Mouse (Mus musculus) embryonic facial prominence, embryonic 15.5 days (tissue): ENCODE measurements around the gene Ccdc77. TPM values are rescaled to one million over a fixed set of nuclear protein-coding genes. Genes with fewer than 3 reads are reported as not detected.

Experiments used
- ATAC-seq: fragments of 200-750 bp; cut with Nextera tagmentation; 2 replicates; pipeline ENCODE4 v1.8.0; 2017; ENCODE audit warnings: low read depth, moderate TSS enrichment; ENCODE audit not compliant: insufficient number of reproducible peaks, low FRiP score, low TSS enrichment
- H3K27ac ChIP-seq: fragments of 300-500 bp; sonication (generic); replicated peaks from 2 replicates; pipeline ENCODE4 v1.5.1; 2015; ENCODE audit warnings: mild to moderate bottlenecking, inconsistent platforms
- H3K27me3 ChIP-seq: fragments of 300-500 bp; sonication (generic); 2 replicates; pipeline ENCODE4 v1.6.1; 2015; ENCODE audit warnings: inconsistent platforms
- H3K36me3 ChIP-seq: fragments of 300-500 bp; sonication (generic); 2 replicates; pipeline ENCODE4 v1.6.1; 2015; ENCODE audit warnings: mild to moderate bottlenecking, inconsistent platforms
- H3K4me1 ChIP-seq: fragments of 300-500 bp; sonication (generic); 2 replicates; pipeline ENCODE4 v1.6.1; 2015; ENCODE audit warnings: inconsistent platforms
- H3K4me2 ChIP-seq: fragments of 300-500 bp; sonication (generic); replicated peaks from 2 replicates; pipeline ENCODE4 v1.6.1; 2015; ENCODE audit warnings: mild to moderate bottlenecking, inconsistent platforms
- H3K4me3 ChIP-seq: fragments of 300-500 bp; sonication (generic); replicated peaks from 2 replicates; pipeline ENCODE4 v1.5.1; 2015; ENCODE audit warnings: mild to moderate bottlenecking, inconsistent platforms
- H3K9ac ChIP-seq: fragments of 300-500 bp; sonication (generic); 2 replicates; pipeline ENCODE4 v1.6.1; 2015; ENCODE audit warnings: inconsistent platforms
- H3K9me3 ChIP-seq: fragments of 300-500 bp; sonication (generic); replicated peaks from 2 replicates; pipeline ENCODE4 v1.6.1; 2016; ENCODE audit warnings: inconsistent platforms
- WGBS: fragments of 180-500 bp; shearing (Covaris S2); methylation state at CpG from one replicate; pipeline ENCODE4 v1.1.7; 2015; 5-methylcytosine and 5-hydroxymethylcytosine counted together
- polyA plus RNA-seq: library from polyadenylated mRNA; unstranded; fragments of >200 nt; fragmentation: Nextera tagmentation; extraction: Ambion mirVana; gene quantifications from 2 replicates; pipeline ENCODE4 v1.2.1, GENCODE M21; 2015

Gene Ccdc77
- polyA plus RNA-seq = 21.2 and 25.1 TPM in 2 replicates

GRCm38 (mm10) chr6:120363688-120364522 is at the start of gene Ccdc77, which contains the start of gene Kdm5a:
Gene Ccdc77, minus strand, starts transcription at chr6:120364374.
Gene Kdm5a, plus strand, starts transcription at chr6:120364124.
- peak within 1 kb of the TSS; percentile 98 for H3K27ac ChIP-seq
- peaks cover 16% of the 10 kb centered on the region for H3K36me3 ChIP-seq
- no peaks in the 10 kb centered on the region for H3K9me3 ChIP-seq
- H3K4me2 ChIP-seq = peak within 1 kb of the TSS; percentile 71
- H3K27me3 ChIP-seq = no peaks in the 10 kb centered on the region
- ATAC-seq = peak; percentile 97
- peak within 1 kb of the TSS; percentile 95 for H3K4me3 ChIP-seq
- H3K9ac ChIP-seq = peak within 1 kb of the TSS; percentile 96
- peaks cover 12% of the 10 kb centered on the region for H3K4me1 ChIP-seq
- under 1% methylated on average over 71 of the region's 71 CpGs for WGBS

- WGBS = 89% methylated on average over 1 of the region's 1 CpGs
- H3K9ac ChIP-seq = no peak overlapping the region
- H3K9me3 ChIP-seq = no peaks in the 10 kb centered on the region
- H3K4me3 ChIP-seq = no peak overlapping the region
- H3K36me3 ChIP-seq = peaks cover 60% of the 10 kb centered on the region
- no peak overlapping the region for H3K4me2 ChIP-seq
- H3K27me3 ChIP-seq = no peaks in the 10 kb centered on the region
- no peak overlapping the region for H3K27ac ChIP-seq
- no peak for ATAC-seq
- H3K4me1 ChIP-seq = no peaks in the 10 kb centered on the region
Observed at GRCm38 (mm10) chr6:120403936-120404335, 39.8 kb upstream of the Ccdc77 start.

- H3K9me3 ChIP-seq = no peaks in the 10 kb centered on the region
- H3K9ac ChIP-seq = no peak overlapping the region
- H3K4me3 ChIP-seq = no peak overlapping the region
- H3K4me2 ChIP-seq = no peak overlapping the region
- peaks cover 60% of the 10 kb centered on the region for H3K36me3 ChIP-seq
- no peak for ATAC-seq
- no peaks in the 10 kb centered on the region for H3K27me3 ChIP-seq
- no peak overlapping the region for H3K27ac ChIP-seq
- no peaks in the 10 kb centered on the region for H3K4me1 ChIP-seq
- 94% methylated on average over 5 of the region's 5 CpGs for WGBS
Observed at GRCm38 (mm10) chr6:120395622-120396345, 31.6 kb upstream of the Ccdc77 start.

- no peak for ATAC-seq
- 89% methylated on average over 2 of the region's 2 CpGs for WGBS
Observed at GRCm38 (mm10) chr6:120392811-120393210, 28.6 kb upstream of the Ccdc77 start.

GRCm38 (mm10) chr6:120390054-120390453 is 25.9 kb upstream of the Ccdc77 start:
- Histone ChIP-seq H3K27ac (no peak overlapping the region), H3K4me1 (no peaks in the 10 kb centered on the region), H3K9ac (no peak overlapping the region), H3K4me2 (no peak overlapping the region), H3K36me3 (peaks cover 47% of the 10 kb centered on the region), H3K4me3 (no peak overlapping the region), H3K27me3 (no peaks in the 10 kb centered on the region), H3K9me3 (no peaks in the 10 kb centered on the region)
- no peak for ATAC-seq
- 96% methylated on average over 3 of the region's 3 CpGs for WGBS

More at GRCm38 (mm10) chr6:120392811-120393210, 28.6 kb upstream of the Ccdc77 start:
- H3K4me1 ChIP-seq = no peaks in the 10 kb centered on the region
- peaks cover 57% of the 10 kb centered on the region for H3K36me3 ChIP-seq
- H3K27ac ChIP-seq = no peak overlapping the region
- H3K9me3 ChIP-seq = no peaks in the 10 kb centered on the region
- H3K4me2 ChIP-seq = no peak overlapping the region
- H3K9ac ChIP-seq = no peak overlapping the region
- no peaks in the 10 kb centered on the region for H3K27me3 ChIP-seq
- no peak overlapping the region for H3K4me3 ChIP-seq

- no peak overlapping the region for H3K4me3 ChIP-seq
- no peaks in the 10 kb centered on the region for H3K4me1 ChIP-seq
- H3K27me3 ChIP-seq = no peaks in the 10 kb centered on the region
- no peak overlapping the region for H3K9ac ChIP-seq
- 89% methylated on average over 2 of the region's 2 CpGs for WGBS
- peaks cover 76% of the 10 kb centered on the region for H3K36me3 ChIP-seq
- H3K27ac ChIP-seq = no peak overlapping the region
- no peak overlapping the region for H3K4me2 ChIP-seq
- no peaks in the 10 kb centered on the region for H3K9me3 ChIP-seq
- ATAC-seq = no peak
Observed at GRCm38 (mm10) chr6:120376736-120377135, 12.6 kb upstream of the Ccdc77 start.

GRCm38 (mm10) chr6:120365051-120365450 is 877 bp upstream of the Ccdc77 start:
- H3K4me1 ChIP-seq = peaks cover 12% of the 10 kb centered on the region
- 3% methylated on average over 15 of the region's 15 CpGs for WGBS
- peak overlapping the region; percentile 71 for H3K4me2 ChIP-seq
- peak overlapping the region; percentile 95 for H3K4me3 ChIP-seq
- 0 out of 2 replicates have a peak overlapping the region, but pooled peaks have one; percentile 98 for H3K27ac ChIP-seq
- H3K9ac ChIP-seq = peak overlapping the region; percentile 96
- no peak for ATAC-seq
- peaks cover 28% of the 10 kb centered on the region for H3K36me3 ChIP-seq
- H3K9me3 ChIP-seq = no peaks in the 10 kb centered on the region
- no peaks in the 10 kb centered on the region for H3K27me3 ChIP-seq

- under 1% methylated on average over 31 of the region's 31 CpGs for WGBS
- peak overlapping the region; percentile 98 for H3K27ac ChIP-seq
- no peaks in the 10 kb centered on the region for H3K27me3 ChIP-seq
- no peaks in the 10 kb centered on the region for H3K9me3 ChIP-seq
- peaks cover 22% of the 10 kb centered on the region for H3K36me3 ChIP-seq
- no peak for ATAC-seq
- H3K4me2 ChIP-seq = peak overlapping the region; percentile 71
- H3K4me3 ChIP-seq = peak overlapping the region; percentile 95
- H3K4me1 ChIP-seq = peaks cover 12% of the 10 kb centered on the region
- peak overlapping the region; percentile 96 for H3K9ac ChIP-seq
Observed at GRCm38 (mm10) chr6:120364523-120364905, 340 bp upstream of the Ccdc77 start.

- H3K4me3 ChIP-seq = peak overlapping the region; percentile 95
- H3K27ac ChIP-seq = peak overlapping the region; percentile 98
- peak; percentile 6; the same call in 1 of the 2 replicates for ATAC-seq
- H3K27me3 ChIP-seq = no peaks in the 10 kb centered on the region
- H3K4me1 ChIP-seq = peaks cover 13% of the 10 kb centered on the region
- peaks cover 8% of the 10 kb centered on the region for H3K36me3 ChIP-seq
- H3K9me3 ChIP-seq = no peaks in the 10 kb centered on the region
- peak overlapping the region; percentile 71 for H3K4me2 ChIP-seq
- 24% methylated on average over 15 of the region's 15 CpGs for WGBS
- peak overlapping the region; percentile 49 for H3K9ac ChIP-seq
Observed at GRCm38 (mm10) chr6:120362774-120363687, 1.1 kb downstream of the Ccdc77 start.

- Histone ChIP-seq H3K27me3 (no peaks in the 10 kb centered on the region), H3K4me2 (no peak overlapping the region), H3K36me3 (peaks cover under 1% of the 10 kb centered on the region), H3K4me3 (no peak overlapping the region), H3K9ac (no peak overlapping the region), H3K27ac (no peak overlapping the region), H3K9me3 (no peaks in the 10 kb centered on the region), H3K4me1 (peaks cover 15% of the 10 kb centered on the region)
- no peak for ATAC-seq
- WGBS = 95% methylated on average over 2 of the region's 2 CpGs
Observed at GRCm38 (mm10) chr6:120362124-120362523, 2.0 kb downstream of the Ccdc77 start.
